Mouse (Mus musculus): ENCODE results near the gene Atp1a4.

DNA sequence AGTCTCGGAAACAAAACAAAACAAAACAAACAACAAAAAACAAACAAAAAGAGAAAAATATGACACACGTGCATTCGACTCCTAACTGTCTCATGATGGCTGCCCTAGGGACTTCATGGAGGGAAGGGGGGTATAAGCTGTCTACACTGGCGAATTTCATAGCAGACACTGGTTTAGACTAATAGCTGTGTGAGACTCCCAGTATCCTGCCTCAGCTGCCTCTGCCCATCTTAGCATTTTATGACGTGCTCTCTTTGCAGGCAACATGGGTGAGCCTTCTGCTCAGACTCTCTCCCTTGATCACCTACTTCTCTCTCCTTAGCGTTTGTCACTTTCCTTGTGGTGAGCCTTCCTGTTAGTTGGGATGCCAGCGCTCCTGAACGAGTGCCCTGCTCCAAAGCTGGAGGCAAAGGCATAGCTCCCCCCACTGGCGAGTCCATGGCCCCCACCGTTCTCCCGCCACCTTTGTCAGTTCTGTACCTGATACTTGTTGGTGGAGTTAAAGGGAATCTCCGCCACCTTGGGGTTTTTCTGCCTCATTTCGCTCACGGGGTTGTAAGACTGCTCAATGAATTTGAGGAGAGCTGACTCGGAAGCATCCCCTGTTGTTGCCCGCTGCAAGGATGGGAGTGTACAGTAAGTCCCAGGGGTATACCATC lies 14.5 kb downstream of the Atp1a4 start:
- TF ChIP-seq CTCF (IDR thresholded peaks at IDR 0.05; ENCODE audit: low read depth, low read length), result no peak
- TF ChIP-seq POLR2AphosphoS5 (IDR thresholded peaks at IDR 0.05; ENCODE audit: insufficient replicate concordance, low read depth, low read length), result no peak
- TF ChIP-seq GATA1 (IDR thresholded peaks at IDR 0.05; ENCODE audit: borderline replicate concordance, low read length), result no peak
- TF ChIP-seq TAL1 (conservative IDR thresholded peaks at IDR 0.05; ENCODE audit: low read depth, low read length), result no peak
